Mouse (Mus musculus) testis, adult 2 months (tissue): ENCODE results near the gene Gmnc.

ENCODE experiments used
- CTCF ChIP-seq: fragments of 200-500 bp; IDR thresholded peaks from 2 replicates; pipeline ENCODE4 v1.5.1; 2012; ENCODE audit warnings: low read depth, mild to moderate bottlenecking, inconsistent platforms, low read length, moderate library complexity; ENCODE audit not compliant: control insufficient read depth, insufficient read depth, insufficient replicate concordance
- POLR2A ChIP-seq: fragments of 200-500 bp; IDR thresholded peaks from 2 replicates; pipeline ENCODE4 v1.6.1; 2012; ENCODE audit warnings: low read depth, mild to moderate bottlenecking, inconsistent platforms, low read length, moderate library complexity; ENCODE audit not compliant: control insufficient read depth

DNA sequence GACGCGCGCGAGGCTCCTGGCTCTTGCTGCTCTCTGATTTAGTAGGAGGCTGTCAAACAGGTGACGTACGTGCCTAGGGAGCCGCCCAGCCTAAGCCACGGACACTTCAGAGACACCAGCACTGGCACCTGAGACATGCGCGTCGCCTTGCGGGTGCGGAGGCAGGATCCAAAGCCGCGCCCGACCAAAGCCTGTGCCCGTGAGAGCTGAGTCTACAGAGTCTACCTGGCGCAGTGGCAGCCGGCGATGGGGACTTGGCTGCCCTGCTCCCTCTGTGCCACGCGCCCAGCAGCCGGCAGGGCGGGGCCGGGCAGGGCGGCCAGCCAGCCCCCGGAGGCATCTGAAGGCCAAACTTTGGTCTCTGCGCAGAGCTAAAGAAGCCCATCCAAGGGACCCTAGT, 23.5 kb downstream of the Gmnc start:
- TF ChIP-seq CTCF (no peak), POLR2A (no peak)
